Mouse (Mus musculus) midbrain, embryonic 12.5 days (tissue): Measurements from ENCODE around the gene Hydin. TPM values are rescaled to one million over a fixed set of nuclear protein-coding genes. Genes with fewer than 3 reads are reported as not detected.

Experiments used
- ATAC-seq: fragments of 200-750 bp; cut with Nextera tagmentation; 2 replicates; pipeline ENCODE4 v1.8.0; 2017; ENCODE audit warnings: low read depth, moderate TSS enrichment, moderate library complexity; ENCODE audit not compliant: low FRiP score
- H3K27ac ChIP-seq: fragments of 300-500 bp; sonication (generic); replicated peaks from 2 replicates; pipeline ENCODE4 v1.5.1; 2016; ENCODE audit warnings: mild to moderate bottlenecking
- H3K27me3 ChIP-seq: fragments of 300-500 bp; sonication (generic); 2 replicates; pipeline ENCODE4 v1.6.1; 2016; ENCODE audit warnings: mild to moderate bottlenecking
- H3K36me3 ChIP-seq: fragments of 300-500 bp; sonication (generic); 2 replicates; pipeline ENCODE4 v1.6.1; 2016
- H3K4me1 ChIP-seq: fragments of 300-500 bp; sonication (generic); 2 replicates; pipeline ENCODE4 v1.6.1; 2016
- H3K4me2 ChIP-seq: fragments of 300-500 bp; sonication (generic); replicated peaks from 2 replicates; pipeline ENCODE4 v1.6.1; 2016; ENCODE audit warnings: mild to moderate bottlenecking, moderate library complexity
- H3K4me3 ChIP-seq: fragments of 300-500 bp; sonication (generic); 2 replicates; pipeline ENCODE4 v1.5.1; 2016; ENCODE audit warnings: mild to moderate bottlenecking
- H3K9ac ChIP-seq: fragments of 300-500 bp; sonication (generic); replicated peaks from 2 replicates; pipeline ENCODE4 v1.6.1; 2016; ENCODE audit warnings: mild to moderate bottlenecking, moderate library complexity
- H3K9me3 ChIP-seq: fragments of 300-500 bp; sonication (generic); 2 replicates; pipeline ENCODE4 v1.6.1; 2016; ENCODE audit warnings: mild to moderate bottlenecking
- WGBS: fragments of 180-500 bp; shearing (Covaris S2); methylation state at CpG from one replicate; pipeline ENCODE4 v1.1.7; 2016; 5-methylcytosine and 5-hydroxymethylcytosine counted together
- polyA plus RNA-seq: library from polyadenylated mRNA; unstranded; fragments of >200 nt; fragmentation: Nextera tagmentation; extraction: Ambion mirVana; gene quantifications from 2 replicates; pipeline ENCODE4 v1.2.1, GENCODE M21; 2016

Gene Hydin
- polyA plus RNA-seq = 0.03 and 0.05 TPM in 2 replicates

GRCm38 (mm10) chr8:110266741-110267140, at the start of gene Hydin:
Gene Hydin, plus strand, starts transcription at chr8:110266977.
- ATAC-seq = peak; percentile 86
- H3K4me2 ChIP-seq = peak within 1 kb of the TSS; percentile 66
- H3K9me3 ChIP-seq = no peaks in the 10 kb centered on the region
- 1% methylated on average over 15 of the region's 15 CpGs for WGBS
- H3K27ac ChIP-seq = no peak within 1 kb of the TSS
- peaks cover 11% of the 10 kb centered on the region for H3K4me1 ChIP-seq
- peak within 1 kb of the TSS; percentile 41 for H3K4me3 ChIP-seq
- peak within 1 kb of the TSS; percentile 44; the same call in 1 of the 2 replicates for H3K9ac ChIP-seq
- H3K36me3 ChIP-seq = no peaks in the 10 kb centered on the region
- 0 out of 2 replicates have a peak, but pooled peaks cover 3% of the 10 kb centered on the region for H3K27me3 ChIP-seq

GRCm38 (mm10) chr8:110217198-110217597, 49.6 kb upstream of the Hydin start:
- H3K27ac ChIP-seq = peak overlapping the region; percentile 36; the same call in 1 of the 2 replicates
- 36% methylated on average over 5 of the region's 5 CpGs for WGBS

GRCm38 (mm10) chr8:110217681-110218131, 49.1 kb upstream of the Hydin start:
- H3K9me3 ChIP-seq = no peaks in the 10 kb centered on the region
- H3K9ac ChIP-seq = peak overlapping the region; percentile 49
- H3K4me1 ChIP-seq = peaks cover 13% of the 10 kb centered on the region
- ATAC-seq = peak; percentile 99
- WGBS = under 1% methylated on average over 43 of the region's 43 CpGs
- H3K4me2 ChIP-seq = peak overlapping the region; percentile 77
- peak overlapping the region; percentile 65 for H3K4me3 ChIP-seq
- H3K27me3 ChIP-seq = no peaks in the 10 kb centered on the region
- H3K27ac ChIP-seq = peak overlapping the region; percentile 49
- peaks cover 20% of the 10 kb centered on the region for H3K36me3 ChIP-seq

More at GRCm38 (mm10) chr8:110217198-110217597, 49.6 kb upstream of the Hydin start:
- peak overlapping the region; percentile 65 for H3K4me3 ChIP-seq
- H3K9me3 ChIP-seq = no peaks in the 10 kb centered on the region
- no peaks in the 10 kb centered on the region for H3K27me3 ChIP-seq
- H3K9ac ChIP-seq = no peak overlapping the region
- peak; percentile 59 for ATAC-seq
- H3K36me3 ChIP-seq = peaks cover 15% of the 10 kb centered on the region
- peak overlapping the region; percentile 77 for H3K4me2 ChIP-seq
- H3K4me1 ChIP-seq = peaks cover 13% of the 10 kb centered on the region

- Histone ChIP-seq H3K4me3 (peak overlapping the region; percentile 65), H3K9ac (peak overlapping the region; percentile 49; the same call in 1 of the 2 replicates), H3K4me1 (peaks cover 13% of the 10 kb centered on the region), H3K4me2 (peak overlapping the region; percentile 77), H3K9me3 (no peaks in the 10 kb centered on the region), H3K27ac (no peak overlapping the region), H3K27me3 (no peaks in the 10 kb centered on the region), H3K36me3 (peaks cover 28% of the 10 kb centered on the region)
- ATAC-seq = no peak
- WGBS = 76% methylated on average over 5 of the region's 5 CpGs
These were observed 48.3 kb upstream of the Hydin start for GRCm38 (mm10) chr8:110218511-110218910.

- Histone ChIP-seq H3K27me3 (no peaks in the 10 kb centered on the region), H3K4me1 (peaks cover 13% of the 10 kb centered on the region), H3K27ac (no peak overlapping the region), H3K36me3 (peaks cover 38% of the 10 kb centered on the region), H3K4me2 (no peak overlapping the region), H3K4me3 (no peak overlapping the region), H3K9me3 (no peaks in the 10 kb centered on the region), H3K9ac (no peak overlapping the region)
- 91% methylated on average over 14 of the region's 14 CpGs for WGBS
- no peak for ATAC-seq
These were observed 45.8 kb upstream of the Hydin start for GRCm38 (mm10) chr8:110220936-110221335.

- WGBS = 82% methylated on average over 6 of the region's 6 CpGs
- Histone ChIP-seq H3K9ac (no peak overlapping the region), H3K4me2 (no peak overlapping the region), H3K9me3 (no peaks in the 10 kb centered on the region), H3K4me1 (no peaks in the 10 kb centered on the region), H3K27ac (no peak overlapping the region), H3K36me3 (no peaks in the 10 kb centered on the region), H3K4me3 (no peak overlapping the region), H3K27me3 (no peaks in the 10 kb centered on the region)
- ATAC-seq = no peak
These were observed 36.0 kb upstream of the Hydin start for GRCm38 (mm10) chr8:110230803-110231202.

- no peak overlapping the region for H3K4me2 ChIP-seq
- H3K27me3 ChIP-seq = no peaks in the 10 kb centered on the region
- H3K9me3 ChIP-seq = no peaks in the 10 kb centered on the region
- no peak for ATAC-seq
- no peaks in the 10 kb centered on the region; the same call in 1 of the 2 replicates for H3K4me1 ChIP-seq
- H3K4me3 ChIP-seq = no peak overlapping the region
- H3K36me3 ChIP-seq = no peaks in the 10 kb centered on the region
- H3K9ac ChIP-seq = no peak overlapping the region
- 56% methylated on average over 7 of the region's 7 CpGs for WGBS
- H3K27ac ChIP-seq = peak overlapping the region; percentile 27; the same call in 1 of the 2 replicates
These were observed 24.2 kb upstream of the Hydin start for GRCm38 (mm10) chr8:110242278-110243177.

GRCm38 (mm10) chr8:110244566-110244965, 22.2 kb upstream of the Hydin start:
- WGBS = 64% methylated on average over 2 of the region's 2 CpGs
- no peaks in the 10 kb centered on the region for H3K27me3 ChIP-seq
- no peak overlapping the region for H3K4me2 ChIP-seq
- H3K36me3 ChIP-seq = no peaks in the 10 kb centered on the region
- ATAC-seq = no peak
- H3K9me3 ChIP-seq = no peaks in the 10 kb centered on the region
- H3K4me1 ChIP-seq = no peaks in the 10 kb centered on the region; the same call in 1 of the 2 replicates
- no peak overlapping the region for H3K27ac ChIP-seq
- H3K4me3 ChIP-seq = no peak overlapping the region
- H3K9ac ChIP-seq = no peak overlapping the region

GRCm38 (mm10) chr8:110247238-110247637, 19.5 kb upstream of the Hydin start:
- WGBS = 81% methylated on average over 6 of the region's 6 CpGs
- no peak overlapping the region for H3K4me2 ChIP-seq
- no peaks in the 10 kb centered on the region for H3K27me3 ChIP-seq
- no peaks in the 10 kb centered on the region; the same call in 1 of the 2 replicates for H3K4me1 ChIP-seq
- H3K9me3 ChIP-seq = no peaks in the 10 kb centered on the region
- no peaks in the 10 kb centered on the region for H3K36me3 ChIP-seq
- ATAC-seq = no peak
- no peak overlapping the region for H3K27ac ChIP-seq
- no peak overlapping the region for H3K4me3 ChIP-seq
- no peak overlapping the region for H3K9ac ChIP-seq

GRCm38 (mm10) chr8:110253986-110254385, 12.8 kb upstream of the Hydin start:
- Histone ChIP-seq H3K9me3 (no peaks in the 10 kb centered on the region), H3K4me3 (no peak overlapping the region), H3K9ac (no peak overlapping the region), H3K27ac (no peak overlapping the region), H3K4me1 (no peaks in the 10 kb centered on the region), H3K36me3 (no peaks in the 10 kb centered on the region), H3K4me2 (no peak overlapping the region), H3K27me3 (no peaks in the 10 kb centered on the region)
- ATAC-seq = no peak
- 72% methylated on average over 4 of the region's 4 CpGs for WGBS

- Histone ChIP-seq H3K9me3 (no peaks in the 10 kb centered on the region), H3K9ac (no peak overlapping the region), H3K4me2 (no peak overlapping the region), H3K36me3 (no peaks in the 10 kb centered on the region), H3K4me3 (no peak overlapping the region), H3K27ac (no peak overlapping the region), H3K27me3 (0 out of 2 replicates have a peak, but pooled peaks cover 3% of the 10 kb centered on the region), H3K4me1 (peaks cover 11% of the 10 kb centered on the region)
- no peak for ATAC-seq
- WGBS = 81% methylated on average over 11 of the region's 11 CpGs
These were observed 926 bp upstream of the Hydin start for GRCm38 (mm10) chr8:110265796-110266305.

GRCm38 (mm10) chr8:110267268-110267667, 491 bp downstream of the Hydin start:
- no peak for ATAC-seq
- Histone ChIP-seq H3K9me3 (no peaks in the 10 kb centered on the region), H3K27me3 (0 out of 2 replicates have a peak, but pooled peaks cover 3% of the 10 kb centered on the region), H3K27ac (no peak overlapping the region), H3K9ac (peak overlapping the region; percentile 44; the same call in 1 of the 2 replicates), H3K4me2 (peak overlapping the region; percentile 66), H3K36me3 (no peaks in the 10 kb centered on the region), H3K4me3 (peak overlapping the region; percentile 41), H3K4me1 (peaks cover 11% of the 10 kb centered on the region)
- 15% methylated on average over 12 of the region's 12 CpGs for WGBS
